Mouse (Mus musculus): ENCODE results near the gene Ndufb7. TPM values are rescaled to one million over a fixed set of nuclear protein-coding genes. Genes with fewer than 3 reads are reported as not detected.
A peak's percentile ranks its signal among the peaks of the same experiment; 100 is the strongest.

Ndufb7 gene
- polyA plus RNA-seq, 1 experiment: not detected

GRCm38 (mm10) chr8:83609547-83610180, 43.2 kb downstream of the Ndufb7 start:
- WGBS: 92% methylated on average over 10 of the region's 10 CpGs
- TF ChIP-seq CTCF (IDR thresholded peaks at IDR 0.05; ENCODE audit: insufficient read depth, low read depth, low read length) (no peak), POLR2A (IDR thresholded peaks at IDR 0.05; ENCODE audit: insufficient read depth, low read depth, low read length) (no peak)
- no peak overlapping the region for H3K27ac ChIP-seq (ENCODE audit: insufficient read depth, low read depth, low read length)
- peaks cover 19% of the 10 kb centered on the region for H3K4me1 ChIP-seq (ENCODE audit: control insufficient read depth, insufficient read depth, low read length)
- H3K4me3 ChIP-seq (ENCODE audit: insufficient read depth, low read depth, low read length): peak overlapping the region; percentile 9; the same call in 1 of the 2 replicates

- Histone ChIP-seq H3K4me3 (ENCODE audit: insufficient read depth, low read depth, low read length) (no peak overlapping the region), H3K27ac (ENCODE audit: insufficient read depth, low read depth, low read length) (no peak overlapping the region), H3K4me1 (ENCODE audit: control insufficient read depth, insufficient read depth, low read length) (peaks cover 19% of the 10 kb centered on the region)
- TF ChIP-seq POLR2A (IDR thresholded peaks at IDR 0.05; ENCODE audit: insufficient read depth, low read depth, low read length): no peak
- no peak for TF ChIP-seq CTCF (IDR thresholded peaks at IDR 0.05; ENCODE audit: insufficient read depth, low read depth, low read length)
- 93% methylated on average over 4 of the region's 4 CpGs for WGBS
Observed at GRCm38 (mm10) chr8:83611921-83612320, 45.5 kb downstream of the Ndufb7 start.

- Histone ChIP-seq H3K4me1 (ENCODE audit: control insufficient read depth, insufficient read depth, low read length) (peaks cover 19% of the 10 kb centered on the region), H3K4me3 (ENCODE audit: insufficient read depth, low read depth, low read length) (no peak overlapping the region), H3K27ac (ENCODE audit: insufficient read depth, low read depth, low read length) (no peak overlapping the region)
- 95% methylated on average over 4 of the region's 4 CpGs for WGBS
- no peak for TF ChIP-seq CTCF (IDR thresholded peaks at IDR 0.05; ENCODE audit: insufficient read depth, low read depth, low read length)
- TF ChIP-seq POLR2A (IDR thresholded peaks at IDR 0.05; ENCODE audit: insufficient read depth, low read depth, low read length): no peak
Observed at GRCm38 (mm10) chr8:83613695-83614094, 47.2 kb downstream of the Ndufb7 start.

- H3K27ac ChIP-seq (ENCODE audit: insufficient read depth, low read depth, low read length): no peak overlapping the region
- no peak for TF ChIP-seq POLR2A (IDR thresholded peaks at IDR 0.05; ENCODE audit: insufficient read depth, low read depth, low read length)
- no peak for TF ChIP-seq CTCF (IDR thresholded peaks at IDR 0.05; ENCODE audit: insufficient read depth, low read depth, low read length)
- H3K4me3 ChIP-seq (ENCODE audit: insufficient read depth, low read depth, low read length): no peak overlapping the region
- no peaks in the 10 kb centered on the region for H3K4me1 ChIP-seq (ENCODE audit: control insufficient read depth, insufficient read depth, low read length)
Observed at GRCm38 (mm10) chr8:83616625-83617024, 50.2 kb downstream of the Ndufb7 start.

- WGBS: 91% methylated on average over 2 of the region's 2 CpGs
- H3K27ac ChIP-seq (ENCODE audit: insufficient read depth, low read depth, low read length): no peak overlapping the region
- H3K4me1 ChIP-seq (ENCODE audit: control insufficient read depth, insufficient read depth, low read length): no peaks in the 10 kb centered on the region
- H3K4me3 ChIP-seq (ENCODE audit: insufficient read depth, low read depth, low read length): no peak overlapping the region
- no peak for TF ChIP-seq POLR2A (IDR thresholded peaks at IDR 0.05; ENCODE audit: insufficient read depth, low read depth, low read length)
- TF ChIP-seq CTCF (IDR thresholded peaks at IDR 0.05; ENCODE audit: insufficient read depth, low read depth, low read length): no peak
Observed at GRCm38 (mm10) chr8:83617111-83617510, 50.6 kb downstream of the Ndufb7 start.

- no peak overlapping the region for H3K27ac ChIP-seq (ENCODE audit: insufficient read depth, low read depth, low read length)
- TF ChIP-seq CTCF (IDR thresholded peaks at IDR 0.05; ENCODE audit: insufficient read depth, low read depth, low read length) (no peak), POLR2A (IDR thresholded peaks at IDR 0.05; ENCODE audit: insufficient read depth, low read depth, low read length) (no peak)
- 97% methylated on average over 2 of the region's 2 CpGs for WGBS
- no peak overlapping the region for H3K4me3 ChIP-seq (ENCODE audit: insufficient read depth, low read depth, low read length)
- H3K4me1 ChIP-seq (ENCODE audit: control insufficient read depth, insufficient read depth, low read length): no peaks in the 10 kb centered on the region
Observed at GRCm38 (mm10) chr8:83618566-83618965, 52.1 kb downstream of the Ndufb7 start.

- TF ChIP-seq CTCF (IDR thresholded peaks at IDR 0.05; ENCODE audit: insufficient read depth, low read depth, low read length) (no peak), POLR2A (IDR thresholded peaks at IDR 0.05; ENCODE audit: insufficient read depth, low read depth, low read length) (no peak)
- WGBS: 89% methylated on average over 9 of the region's 9 CpGs
- Histone ChIP-seq H3K4me1 (ENCODE audit: control insufficient read depth, insufficient read depth, low read length) (no peaks in the 10 kb centered on the region), H3K27ac (ENCODE audit: insufficient read depth, low read depth, low read length) (no peak overlapping the region), H3K4me3 (ENCODE audit: insufficient read depth, low read depth, low read length) (no peak overlapping the region)
Observed at GRCm38 (mm10) chr8:83619568-83620285, 53.3 kb downstream of the Ndufb7 start.

Other genes with a start within 250 kb of the Ndufb7 start
- gene Elmod2, start 234.2 kb upstream of the Ndufb7 start, polyA plus RNA-seq (2012; ENCODE audit: insufficient read depth, insufficient read length, low replicate concordance, missing spikeins): not detected in 2 replicates
- gene Mgat4d, start 218.2 kb upstream of the Ndufb7 start, polyA plus RNA-seq (2012; ENCODE audit: insufficient read depth, insufficient read length, low replicate concordance, missing spikeins): not detected in 2 replicates
- gene Clgn, start 176.8 kb upstream of the Ndufb7 start, polyA plus RNA-seq (2012; ENCODE audit: insufficient read depth, insufficient read length, low replicate concordance, missing spikeins): not detected in 2 replicates
- gene Scoc, start 108.3 kb upstream of the Ndufb7 start, polyA plus RNA-seq (2012; ENCODE audit: insufficient read depth, insufficient read length, low replicate concordance, missing spikeins): not detected in 2 replicates
- not detected in 2 replicates for gene Olfr370, start 30.9 kb upstream of the Ndufb7 start, polyA plus RNA-seq (2012; ENCODE audit: insufficient read depth, insufficient read length, low replicate concordance, missing spikeins)
- gene Tecr, start 41.3 kb downstream of the Ndufb7 start, polyA plus RNA-seq (2012; ENCODE audit: insufficient read depth, insufficient read length, low replicate concordance, missing spikeins): not detected in 2 replicates
- not detected in 2 replicates for gene Dnajb1, start 41.5 kb downstream of the Ndufb7 start, polyA plus RNA-seq (2012; ENCODE audit: insufficient read depth, insufficient read length, low replicate concordance, missing spikeins)
- gene Gipc1, start 86.0 kb downstream of the Ndufb7 start, polyA plus RNA-seq (2012; ENCODE audit: insufficient read depth, insufficient read length, low replicate concordance, missing spikeins): not detected in 2 replicates
- not detected in 2 replicates for gene Ptger1, start 100.0 kb downstream of the Ndufb7 start, polyA plus RNA-seq (2012; ENCODE audit: insufficient read depth, insufficient read length, low replicate concordance, missing spikeins)
- not detected in 2 replicates for gene Pkn1, start 132.5 kb downstream of the Ndufb7 start, polyA plus RNA-seq (2012; ENCODE audit: insufficient read depth, insufficient read length, low replicate concordance, missing spikeins)
- not detected in 2 replicates for gene Ddx39, start 148.5 kb downstream of the Ndufb7 start, polyA plus RNA-seq (2012; ENCODE audit: insufficient read depth, insufficient read length, low replicate concordance, missing spikeins)
- not detected in 2 replicates for gene Adgre5, start 174.7 kb downstream of the Ndufb7 start, polyA plus RNA-seq (2012; ENCODE audit: insufficient read depth, insufficient read length, low replicate concordance, missing spikeins)